Mouse (Mus musculus): ENCODE data around the gene Olfr632. TPM values are rescaled to one million over a fixed set of nuclear protein-coding genes. Genes with fewer than 3 reads are reported as not detected.
"Not testable (repeated sequence)": the region's sequence is repeated elsewhere in the genome, so short reads cannot be mapped to it uniquely, and the experiment has no call there.

Gene Olfr632
- total RNA-seq (2021) = not detected
- long read RNA-seq, experiment 1 = 0 reads
- long read RNA-seq, experiment 2 = 0 reads

DNA sequence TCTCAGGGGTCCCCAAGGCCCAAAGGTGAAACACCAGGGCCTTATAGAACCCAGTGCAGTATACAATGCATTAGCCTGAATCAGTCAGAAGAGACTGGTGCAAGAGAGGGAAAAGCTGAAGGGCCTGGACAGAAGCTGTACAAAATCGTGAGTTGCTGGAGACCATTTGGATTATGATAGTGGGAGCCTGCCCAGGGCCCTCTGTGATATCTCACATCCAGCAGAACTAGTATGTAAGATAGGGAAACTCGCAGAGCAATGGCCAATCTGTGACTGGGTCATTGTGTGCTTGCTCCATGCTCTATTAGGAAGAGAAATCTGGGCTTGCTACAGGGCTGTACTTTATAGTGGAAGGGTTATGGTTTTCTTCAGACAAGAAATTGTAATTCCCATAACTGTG lies at the start of gene Olfr632:
TSS of gene Olfr632 (plus strand) at position 84 of the 400 bp plus-strand sequence.
- intact Hi-C loops (cut with DNase I; ENCODE audit: low total_unique reads) = no loop called here
- no peak for DNase-seq

DNA sequence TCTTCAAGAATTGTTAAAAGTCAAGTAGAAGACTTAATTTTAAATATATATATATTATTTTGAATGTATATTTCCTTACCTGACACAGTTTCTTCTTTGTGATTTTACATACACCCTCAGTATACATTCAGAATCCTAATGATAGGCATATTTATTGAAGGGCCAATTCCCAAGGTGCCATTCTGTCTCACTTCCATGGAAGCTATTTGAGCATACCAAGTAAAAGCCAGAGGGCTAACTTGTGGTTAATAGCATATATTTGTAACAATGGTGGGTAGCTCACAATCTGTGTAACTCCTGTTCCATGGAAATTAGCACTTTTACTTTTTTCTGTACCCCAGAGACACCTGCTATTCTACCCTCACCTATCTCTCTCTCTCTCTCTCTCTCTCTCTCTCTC lies 48.0 kb upstream of the Olfr632 start, which contains the start of gene Olfr66:
TSS of gene Olfr66 (minus strand) at position 101 of the 400 bp plus-strand sequence.
- no peak for DNase-seq
- intact Hi-C loops (cut with DNase I; ENCODE audit: low total_unique reads) = no loop called here

DNA sequence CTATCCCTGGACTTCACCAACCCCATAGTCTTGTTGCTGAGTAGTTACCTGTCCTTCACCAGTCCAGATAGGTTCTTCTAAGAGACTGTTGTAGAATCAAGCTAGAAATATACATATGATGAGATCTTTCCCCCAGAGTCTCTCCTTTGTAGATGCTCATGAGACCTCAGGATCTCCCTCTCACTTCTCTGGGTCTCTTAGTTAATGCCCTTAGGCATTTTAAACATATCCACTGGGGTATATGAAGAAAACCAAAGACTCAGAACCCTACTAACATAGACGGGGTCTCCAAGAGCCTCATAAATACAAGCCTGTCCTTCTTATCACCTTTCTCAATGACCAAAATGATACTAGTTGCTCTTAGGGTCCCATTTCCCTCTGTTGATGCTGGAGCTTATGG lies 39.8 kb upstream of the Olfr632 start, which contains the start of gene Olfr64:
TSS of gene Olfr64 (minus strand) at position 101 of the 400 bp plus-strand sequence.
- DNase-seq = no peak
- intact Hi-C loops (cut with DNase I; ENCODE audit: low total_unique reads) = no loop called here

DNA sequence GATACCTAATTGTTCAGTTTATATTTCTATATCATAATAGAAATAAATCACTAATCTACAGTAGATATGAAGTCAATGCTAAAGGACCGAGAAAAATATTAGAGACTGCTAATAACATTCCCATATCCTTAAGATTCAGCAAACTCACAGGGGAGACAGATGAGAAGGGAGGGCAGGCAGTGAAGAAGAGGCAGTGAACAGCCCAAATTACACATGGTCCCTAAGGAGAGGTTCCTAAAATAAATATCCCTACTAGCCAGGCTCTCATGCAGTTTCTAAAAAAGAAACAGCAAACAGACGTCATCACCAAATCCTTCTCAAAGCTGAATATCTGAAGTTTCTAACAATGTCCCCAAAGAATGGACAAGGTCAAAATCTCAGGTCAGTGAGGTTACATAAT lies 31.0 kb upstream of the Olfr632 start, which contains the start of gene Olfr65:
TSS of gene Olfr65 (plus strand) at position 301 of the 400 bp plus-strand sequence.
- DNase-seq = no peak
- intact Hi-C loops (cut with DNase I; ENCODE audit: low total_unique reads) = no loop called here

DNA sequence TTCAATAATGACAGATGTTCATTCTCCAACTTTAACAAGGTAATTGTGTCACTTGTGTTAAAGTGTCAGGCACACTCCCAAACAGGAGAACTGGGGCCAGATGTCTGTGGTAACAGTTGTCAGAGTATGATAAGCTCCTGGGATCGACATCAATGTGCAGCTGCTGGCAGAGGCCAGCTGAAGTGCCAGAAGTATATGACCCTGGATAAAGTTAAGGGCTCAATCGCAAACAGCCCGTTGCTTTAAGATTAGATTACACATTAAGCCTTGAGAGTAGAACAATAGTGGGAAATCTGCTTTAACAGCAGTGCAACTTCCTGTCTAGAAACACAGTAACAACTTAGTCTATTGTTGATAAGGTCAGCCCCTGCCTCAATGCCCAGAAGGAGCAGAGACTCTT lies 24.1 kb upstream of the Olfr632 start:
- no peak for DNase-seq
- intact Hi-C loops (cut with DNase I; ENCODE audit: low total_unique reads) = no loop called here

DNA sequence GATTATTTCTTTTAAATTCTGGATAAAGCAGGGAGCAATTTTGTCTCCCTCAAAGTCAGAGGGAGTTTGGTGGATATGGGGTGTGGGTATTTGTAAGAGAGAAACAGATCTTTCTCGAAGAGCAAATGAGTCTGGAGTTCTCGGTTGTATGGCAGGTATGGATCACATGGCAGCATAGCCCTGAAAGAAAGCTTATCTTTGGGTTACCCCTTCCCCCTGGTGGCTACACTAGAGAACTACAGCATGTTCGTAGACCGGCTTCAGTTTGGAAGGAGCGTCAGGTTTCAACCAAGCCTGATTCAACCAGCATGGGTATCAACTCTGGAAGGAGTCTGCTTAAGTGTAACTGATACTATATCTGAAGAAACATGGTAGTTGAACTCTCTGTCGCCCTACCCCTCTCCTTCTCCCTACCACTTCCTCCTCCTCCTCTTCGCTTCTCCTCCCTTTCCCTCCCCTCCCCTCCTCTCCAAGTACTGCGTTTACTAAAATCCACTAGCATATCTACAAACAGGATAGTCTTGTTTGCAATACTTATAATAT lies 21.1 kb upstream of the Olfr632 start:
- intact Hi-C loops (cut with DNase I; ENCODE audit: low total_unique reads) = no loop called here
- DNase-seq = no peak

DNA sequence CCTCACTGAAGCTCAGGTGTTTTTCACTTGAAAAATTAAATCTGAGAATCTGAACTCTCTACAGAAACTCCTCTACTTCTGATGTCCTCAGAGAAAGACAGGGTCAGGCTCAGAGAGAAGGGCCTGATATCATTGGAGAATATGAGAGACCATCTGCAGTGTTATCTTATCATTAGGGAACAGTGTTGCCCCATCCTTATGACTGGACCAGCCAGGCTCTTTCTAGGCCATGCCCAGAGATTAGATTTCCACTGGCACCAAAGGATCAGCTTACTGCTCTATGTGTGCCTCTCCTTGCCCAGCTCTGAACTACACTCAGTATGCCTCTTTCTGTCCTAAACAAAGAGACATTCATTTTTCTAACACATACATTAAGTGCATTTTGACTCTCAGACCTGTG lies 18.8 kb upstream of the Olfr632 start:
- intact Hi-C loops (cut with DNase I; ENCODE audit: low total_unique reads) = no loop called here
- no peak for DNase-seq

DNA sequence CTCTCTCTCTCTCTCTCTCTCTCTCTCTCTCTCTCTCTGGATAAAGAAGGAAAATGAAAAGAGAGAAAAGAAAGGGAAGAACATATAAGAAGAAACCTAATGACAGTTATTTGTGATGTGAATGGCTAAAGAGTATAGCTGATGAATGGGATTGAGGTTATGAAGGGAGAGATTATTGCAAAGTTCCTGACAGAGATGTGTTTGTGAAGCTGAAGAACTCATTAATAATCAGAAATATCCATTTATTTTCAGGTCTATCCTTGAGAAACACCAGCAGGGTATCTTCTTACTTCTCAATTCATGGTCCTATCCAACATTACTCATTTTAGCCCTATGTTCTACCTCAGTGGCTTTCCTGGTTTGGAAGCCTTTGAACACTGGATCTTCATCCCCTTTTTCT lies 5.6 kb upstream of the Olfr632 start, which contains the start of gene Olfr631:
TSS of gene Olfr631 (plus strand) at position 301 of the 400 bp plus-strand sequence.
- no peak for DNase-seq
- intact Hi-C loops (cut with DNase I; ENCODE audit: low total_unique reads) = no loop called here

DNA sequence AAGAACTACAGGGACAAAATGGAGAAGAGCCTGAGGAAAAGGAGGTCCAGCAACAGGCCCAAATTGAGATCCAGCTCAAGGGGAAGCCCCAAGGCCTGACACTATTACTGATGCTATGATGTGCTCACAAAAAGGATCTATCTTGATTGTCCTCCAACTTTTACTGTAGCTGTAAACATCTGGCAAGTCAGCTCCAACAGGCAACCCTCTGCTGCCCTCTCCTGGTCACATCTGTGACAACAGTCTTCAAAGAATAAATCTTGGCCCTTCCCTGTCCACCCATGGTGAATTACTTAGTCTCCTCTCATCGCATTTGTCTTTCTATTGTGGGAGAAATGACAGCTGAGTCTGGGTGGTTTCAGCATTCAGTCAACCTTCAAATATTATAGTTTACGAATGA lies 8.6 kb downstream of the Olfr632 start:
- peak; percentile 6 for DNase-seq
- intact Hi-C loops (cut with DNase I; ENCODE audit: low total_unique reads) = no loop called here

DNA sequence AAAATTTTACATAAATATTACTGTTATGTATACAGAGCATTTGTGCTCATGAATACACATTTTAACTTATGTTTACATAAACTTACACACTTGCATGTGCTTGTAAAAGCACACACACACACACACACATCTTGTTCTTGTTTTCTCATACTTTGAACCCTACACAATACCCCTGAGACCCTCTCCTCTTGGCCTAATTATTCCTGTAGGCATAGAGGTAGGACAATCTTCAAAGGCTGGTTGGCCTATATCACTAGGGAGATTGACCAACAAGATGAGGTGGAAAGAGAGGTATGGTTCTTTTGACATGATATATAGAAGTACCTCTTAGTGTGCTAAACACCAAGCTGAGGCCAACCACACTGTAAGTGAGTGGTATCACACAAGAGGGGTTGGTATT lies 10.0 kb downstream of the Olfr632 start, which contains the start of gene Olfr633:
TSS of gene Olfr633 (plus strand) at position 301 of the 400 bp plus-strand sequence.
- intact Hi-C loops (cut with DNase I; ENCODE audit: low total_unique reads) = no loop called here
- no peak for DNase-seq

DNA sequence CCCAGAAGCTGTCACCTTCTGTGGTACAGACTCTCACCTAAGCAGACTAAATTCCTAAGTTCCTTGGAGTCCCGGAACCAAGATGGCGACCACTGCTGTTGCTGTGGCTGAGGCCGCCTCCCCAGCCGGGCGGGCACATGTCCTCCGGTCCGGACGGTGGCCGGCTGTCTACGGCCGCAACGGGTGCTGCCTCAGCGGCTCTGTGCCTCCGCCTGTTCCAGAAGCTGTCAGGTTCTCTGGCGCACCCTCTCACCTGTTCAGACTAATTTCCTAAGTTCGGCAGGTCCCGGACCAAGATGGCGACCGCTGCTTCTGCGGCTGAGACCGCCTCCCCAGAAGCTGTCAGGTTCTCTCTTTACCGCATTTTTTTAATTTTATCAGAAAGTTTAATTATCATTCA lies 32.7 kb downstream of the Olfr632 start:
- DNase-seq; intact Hi-C loops (cut with DNase I; ENCODE audit: low total_unique reads): not testable (repeated sequence)

DNA sequence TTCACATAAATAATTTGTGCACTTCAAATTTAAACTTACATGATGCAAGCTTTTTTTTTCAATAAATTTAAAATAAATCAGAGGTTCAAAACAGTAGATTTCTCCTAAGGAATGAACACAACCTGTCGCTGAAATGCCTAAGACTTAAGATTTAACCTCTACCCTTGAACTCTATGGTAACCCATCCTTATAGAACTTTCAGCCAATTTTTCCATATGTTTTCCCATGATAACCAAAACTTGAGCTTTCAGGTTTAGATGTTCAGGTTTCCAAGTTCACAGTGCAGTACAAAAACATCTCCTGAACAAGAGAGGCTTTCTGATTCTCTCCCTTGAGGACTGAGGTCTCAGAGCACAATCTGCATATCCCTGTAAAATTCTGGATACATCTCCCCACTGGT lies 36.7 kb downstream of the Olfr632 start, which contains the start of gene Olfr635:
TSS of gene Olfr635 (plus strand) at position 301 of the 400 bp plus-strand sequence.
- intact Hi-C loops (cut with DNase I; ENCODE audit: low total_unique reads) = no loop called here
- no peak for DNase-seq

DNA sequence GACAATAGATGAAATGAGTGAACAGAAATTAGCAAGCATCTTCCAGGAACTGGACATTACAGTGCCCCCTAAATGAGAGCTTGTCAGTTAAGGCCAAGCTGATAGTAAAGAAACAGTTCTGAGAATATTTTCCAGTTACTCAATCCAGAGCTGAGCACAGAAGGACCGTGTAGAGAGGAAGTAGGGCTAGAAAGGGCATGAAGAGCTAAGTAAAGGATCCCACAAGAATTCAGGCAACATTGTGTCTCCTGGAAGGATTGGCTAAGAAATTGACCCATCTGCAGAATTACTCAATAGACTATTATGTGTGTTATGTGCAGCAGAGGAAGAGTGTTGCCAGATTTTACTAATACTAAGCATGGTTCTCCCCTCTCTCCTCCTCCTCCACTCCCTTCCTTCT lies 37.6 kb downstream of the Olfr632 start:
- intact Hi-C loops (cut with DNase I; ENCODE audit: low total_unique reads) = no loop called here
- no peak for DNase-seq

Other genes with a start within 250 kb of the Olfr632 start
- not detected for gene Olfr243, start 219.7 kb upstream of the Olfr632 start, total RNA-seq (2021)
- gene Olfr628, start 204.0 kb upstream of the Olfr632 start, total RNA-seq (2021) = not detected
- not detected for gene Olfr629, start 189.4 kb upstream of the Olfr632 start, total RNA-seq (2021)
- gene Olfr630, start 177.0 kb upstream of the Olfr632 start, total RNA-seq (2021) = not detected
- gene Olfr69, start 162.8 kb upstream of the Olfr632 start, total RNA-seq (2021) = not detected
- not detected for gene Olfr68, start 154.6 kb upstream of the Olfr632 start, total RNA-seq (2021)
- gene Olfr67, start 142.5 kb upstream of the Olfr632 start, total RNA-seq (2021) = not detected
- 100 to 1,000 TPM; 114 to 127 TPM for gene Hbb-bt, start 120.4 kb upstream of the Olfr632 start, total RNA-seq (2021)
- 1,000 to 10,000 TPM; 1,097 to 1,122 TPM for gene Hbb-bs, start 106.3 kb upstream of the Olfr632 start, total RNA-seq (2021)
- gene Hbb-bh2, start 93.8 kb upstream of the Olfr632 start, total RNA-seq (2021) = not detected
- gene Hbb-bh1, start 91.2 kb upstream of the Olfr632 start, total RNA-seq (2021) = not detected
- not detected for gene Hbb-y, start 81.1 kb upstream of the Olfr632 start, total RNA-seq (2021)
- gene Olfr66, start 48.1 kb upstream of the Olfr632 start, total RNA-seq (2021) = not detected
- not detected for gene Olfr64, start 39.9 kb upstream of the Olfr632 start, total RNA-seq (2021)
- gene Olfr65, start 30.9 kb upstream of the Olfr632 start, total RNA-seq (2021) = not detected
- gene Olfr631, start 5.5 kb upstream of the Olfr632 start, total RNA-seq (2021) = not detected
- not detected for gene Olfr633, start 10.1 kb downstream of the Olfr632 start, total RNA-seq (2021)
- not detected for gene Olfr635, start 36.8 kb downstream of the Olfr632 start, total RNA-seq (2021)
- not detected for gene Olfr638, start 64.4 kb downstream of the Olfr632 start, total RNA-seq (2021)
- gene Olfr639, start 83.0 kb downstream of the Olfr632 start, total RNA-seq (2021) = not detected
- gene Olfr640, start 91.2 kb downstream of the Olfr632 start, total RNA-seq (2021) = not detected
- not detected for gene Olfr641, start 101.1 kb downstream of the Olfr632 start, total RNA-seq (2021)
- gene Olfr642, start 118.3 kb downstream of the Olfr632 start, total RNA-seq (2021) = not detected
- gene 4930516K23Rik, start 127.1 kb downstream of the Olfr632 start, total RNA-seq (2021) = not detected
- not detected for gene Olfr644, start 137.5 kb downstream of the Olfr632 start, total RNA-seq (2021)
- not detected for gene Olfr645, start 151.1 kb downstream of the Olfr632 start, total RNA-seq (2021)
- gene Olfr646, start 170.5 kb downstream of the Olfr632 start, total RNA-seq (2021) = not detected
- gene Ubqln5, start 195.5 kb downstream of the Olfr632 start, total RNA-seq (2021) = not detected
- gene Olfr643, start 203.1 kb downstream of the Olfr632 start, total RNA-seq (2021) = not detected
- gene Ubqln3, start 208.9 kb downstream of the Olfr632 start, total RNA-seq (2021) = not detected
- gene Ubqlnl, start 216.2 kb downstream of the Olfr632 start, total RNA-seq (2021) = not detected
- not detected for gene Olfm5, start 230.5 kb downstream of the Olfr632 start, total RNA-seq (2021)
- not detected for gene Olfr648, start 249.0 kb downstream of the Olfr632 start, total RNA-seq (2021)